Mouse (Mus musculus) large intestine, adult 2 months (tissue): ENCODE results near the gene Gm11037. TPM values are rescaled to one million over a fixed set of nuclear protein-coding genes. Genes with fewer than 3 reads are reported as not detected.

Source experiments
- DNase-seq: peaks from one replicate; pipeline ENCODE4 v3.0.0-alpha.2; 2012; ENCODE audit warnings: low read depth, low spot score
- WGBS: fragments of 180-500 bp; shearing (Covaris S2); methylation state at CpG from one replicate; pipeline ENCODE4 v1.1.7; 2018; 5-methylcytosine and 5-hydroxymethylcytosine counted together
- polyA plus RNA-seq: library from polyadenylated mRNA; depleted of rRNA; stranded (reverse); fragments of >200 nt; gene quantifications from 2 replicates; pipeline ENCODE4 v1.2.3, GENCODE M21; 2012; rRNA removed

The Gm11037 gene
- polyA plus RNA-seq, 1 experiment: not detected

GRCm38 (mm10) chr2:131175945-131176309 lies 42.6 kb downstream of the Gm11037 start:
- DNase-seq: no peak
- 39% methylated on average over 1 of the region's 1 CpGs for WGBS

GRCm38 (mm10) chr2:131176491-131176890 lies 43.2 kb downstream of the Gm11037 start:
- WGBS: 26% methylated on average over 5 of the region's 5 CpGs
- DNase-seq: no peak

GRCm38 (mm10) chr2:131177932-131178331 lies 44.6 kb downstream of the Gm11037 start:
- 28% methylated on average over 9 of the region's 9 CpGs for WGBS
- DNase-seq: no peak

GRCm38 (mm10) chr2:131178828-131179245 lies 45.5 kb downstream of the Gm11037 start:
- 8% methylated on average over 26 of the region's 26 CpGs for WGBS
- no peak for DNase-seq

- DNase-seq: no peak
- WGBS: under 1% methylated on average over 67 of the region's 67 CpGs
These were observed 46.1 kb downstream of the Gm11037 start for GRCm38 (mm10) chr2:131179246-131179886.

- no peak for DNase-seq
- 3% methylated on average over 56 of the region's 57 CpGs for whole genome bisulfite sequencing
These were observed 46.8 kb downstream of the Gm11037 start, which contains the start of gene Cenpb for GRCm38 (mm10) chr2:131179990-131180587. Cenpb (minus strand) TSS chr2:131180067.

Other genes with a start within 250 kb of the Gm11037 start
- gene 4930402H24Rik, start 227.1 kb upstream of the Gm11037 start, polyA plus RNA-seq: 12.4 and 23.1 TPM in 2 replicates
- 4.6 and 8.6 TPM in 2 replicates for gene Atrn, start 227.0 kb upstream of the Gm11037 start, polyA plus RNA-seq
- 13.6 and 15.4 TPM in 2 replicates for gene Gfra4, start 90.4 kb upstream of the Gm11037 start, polyA plus RNA-seq
- 16.3 and 22.0 TPM in 2 replicates for gene Adam33, start 69.7 kb upstream of the Gm11037 start, polyA plus RNA-seq
- gene Siglec1, start 46.7 kb upstream of the Gm11037 start, polyA plus RNA-seq: 1.2 and 3.0 TPM in 2 replicates
- 2.0 and 3.2 TPM in 2 replicates for gene Hspa12b, start 6.2 kb upstream of the Gm11037 start, polyA plus RNA-seq
- gene 1700037H04Rik, start 26.6 kb downstream of the Gm11037 start, polyA plus RNA-seq: 59.4 and 63.8 TPM in 2 replicates
- 48.3 and 64.6 TPM in 2 replicates for gene Cenpb, start 46.6 kb downstream of the Gm11037 start, polyA plus RNA-seq
- 35.6 and 37.3 TPM in 2 replicates for gene Cdc25b, start 53.5 kb downstream of the Gm11037 start, polyA plus RNA-seq
- 7.6 and 9.2 TPM in 2 replicates for gene Spef1, start 53.8 kb downstream of the Gm11037 start, polyA plus RNA-seq
- 66.7 and 70.3 TPM in 2 replicates for gene Ap5s1, start 73.6 kb downstream of the Gm11037 start, polyA plus RNA-seq
- 66.1 and 99.3 TPM in 2 replicates for gene Mavs, start 100.6 kb downstream of the Gm11037 start, polyA plus RNA-seq
- 16.7 and 17.4 TPM in 2 replicates for gene Pank2, start 129.0 kb downstream of the Gm11037 start, polyA plus RNA-seq
- 2.9 and 5.8 TPM in 2 replicates for gene Rnf24, start 219.4 kb downstream of the Gm11037 start, polyA plus RNA-seq